Mouse (Mus musculus) megakaryocyte, adult 5-6 weeks (primary cell): ENCODE data around the gene Trappc3. TPM values are rescaled to one million over a fixed set of nuclear protein-coding genes. Genes with fewer than 3 reads are reported as not detected.

Source experiments
- ATAC-seq: 2 replicates; pipeline ENCODE4 v1.8.0; 2016; ENCODE audit warnings: mild to moderate bottlenecking, inconsistent platforms; ENCODE audit not compliant: poor library complexity, severe bottlenecking
- total RNA-seq, 2 experiments: library from RNA; stranded (forward) in 1 of 2; stranded (reverse) in 1 of 2; fragments of 153-499, 151-499 nt in 1 of 2; fragments of 221-1000, 200-1000 nt in 1 of 2; gene quantifications; 2 replicates each; pipeline versions ENCODE4 v1.2.3 to v1.2.4; 2015 to 2017

Trappc3 gene
- total RNA-seq, 2 experiments from 2014 or later = 40.9 to 58.6 TPM

GRCm38 (mm10) chr4:126309922-126310309 is 47.8 kb downstream of the Trappc3 start:
- peak; percentile 77 for ATAC-seq

GRCm38 (mm10) chr4:126310344-126310743 is 48.2 kb downstream of the Trappc3 start:
- no peak for ATAC-seq

GRCm38 (mm10) chr4:126311566-126312200 is 49.6 kb downstream of the Trappc3 start:
- no peak for ATAC-seq

- no peak for ATAC-seq
These were observed 51.1 kb downstream of the Trappc3 start for GRCm38 (mm10) chr4:126313202-126313601.

- ATAC-seq = no peak
These were observed 52.3 kb downstream of the Trappc3 start for GRCm38 (mm10) chr4:126314393-126314792.

GRCm38 (mm10) chr4:126315931-126316330 is 53.8 kb downstream of the Trappc3 start:
- ATAC-seq = no peak

GRCm38 (mm10) chr4:126316443-126317040 is 54.4 kb downstream of the Trappc3 start:
- ATAC-seq = no peak

GRCm38 (mm10) chr4:126319806-126320205 is 57.7 kb downstream of the Trappc3 start:
- no peak for ATAC-seq

GRCm38 (mm10) chr4:126321111-126321853 is 59.2 kb downstream of the Trappc3 start, which contains the start of gene Adprhl2:
Adprhl2 (minus strand) TSS chr4:126321703.
- peak; percentile 97 for ATAC-seq

GRCm38 (mm10) chr4:126321854-126322511 is 59.9 kb downstream of the Trappc3 start:
- ATAC-seq = no peak

- no peak for ATAC-seq
These were observed 60.5 kb downstream of the Trappc3 start for GRCm38 (mm10) chr4:126322646-126323045.

GRCm38 (mm10) chr4:126324861-126325260 is 62.7 kb downstream of the Trappc3 start:
- no peak for ATAC-seq

- ATAC-seq = no peak
These were observed 63.2 kb downstream of the Trappc3 start, which contains the start of gene Tekt2 for GRCm38 (mm10) chr4:126325281-126325861. Tekt2 (minus strand) TSS chr4:126325688.

Other genes with a start within 250 kb of the Trappc3 start
- gene Csf3r, start 237.8 kb upstream of the Trappc3 start, total RNA-seq (2015) = 214 and 215 TPM in 2 replicates
- 103 and 121 TPM in 2 replicates for gene Csf3r, start 237.8 kb upstream of the Trappc3 start, total RNA-seq (2017)
- gene Mrps15, start 215.4 kb upstream of the Trappc3 start, total RNA-seq (2015) = 120 and 147 TPM in 2 replicates
- 64.5 and 68.3 TPM in 2 replicates for gene Mrps15, start 215.4 kb upstream of the Trappc3 start, total RNA-seq (2017)
- 0.75 and 0.83 TPM in 2 replicates for gene Oscp1, start 203.8 kb upstream of the Trappc3 start, total RNA-seq (2015)
- gene Oscp1, start 203.8 kb upstream of the Trappc3 start, total RNA-seq (2017) = 4.0 and 5.7 TPM in 2 replicates
- gene Lsm10, start 165.7 kb upstream of the Trappc3 start, total RNA-seq (2015) = 47.3 and 54.9 TPM in 2 replicates
- gene Lsm10, start 165.7 kb upstream of the Trappc3 start, total RNA-seq (2017) = 19.3 and 21.7 TPM in 2 replicates
- gene Stk40, start 158.4 kb upstream of the Trappc3 start, total RNA-seq (2015) = 20.8 and 21.4 TPM in 2 replicates
- gene Stk40, start 158.4 kb upstream of the Trappc3 start, total RNA-seq (2017) = 22.5 and 32.8 TPM in 2 replicates
- 0.82 and 1.1 TPM in 2 replicates for gene Eva1b, start 114.6 kb upstream of the Trappc3 start, total RNA-seq (2015)
- gene Eva1b, start 114.6 kb upstream of the Trappc3 start, total RNA-seq (2017) = 0.24 and 1.3 TPM in 2 replicates
- gene Sh3d21, start 98.8 kb upstream of the Trappc3 start, total RNA-seq (2015) = not detected in 2 replicates
- gene Sh3d21, start 98.8 kb upstream of the Trappc3 start, total RNA-seq (2017) = 0.12 TPM in 1 of 2 replicates, not detected in the other
- 115 and 119 TPM in 2 replicates for gene Thrap3, start 59.6 kb upstream of the Trappc3 start, total RNA-seq (2015)
- 248 and 291 TPM in 2 replicates for gene Thrap3, start 59.6 kb upstream of the Trappc3 start, total RNA-seq (2017)
- 43.9 and 45.9 TPM in 2 replicates for gene Map7d1, start 6.0 kb upstream of the Trappc3 start, total RNA-seq (2015)
- gene Map7d1, start 6.0 kb upstream of the Trappc3 start, total RNA-seq (2017) = 60.7 and 71.3 TPM in 2 replicates
- not detected in 2 replicates for gene Col8a2, start 24.5 kb downstream of the Trappc3 start, total RNA-seq (2015)
- not detected in 2 replicates for gene Col8a2, start 24.5 kb downstream of the Trappc3 start, total RNA-seq (2017)
- gene Adprhl2, start 59.4 kb downstream of the Trappc3 start, total RNA-seq (2015) = 5.6 and 8.2 TPM in 2 replicates
- gene Adprhl2, start 59.4 kb downstream of the Trappc3 start, total RNA-seq (2017) = 10.7 and 21.7 TPM in 2 replicates
- gene Tekt2, start 63.4 kb downstream of the Trappc3 start, total RNA-seq (2015) = 0.38 TPM in 1 of 2 replicates, not detected in the other
- not detected in 2 replicates for gene Tekt2, start 63.4 kb downstream of the Trappc3 start, total RNA-seq (2017)
- 10.0 and 11.2 TPM in 2 replicates for gene Ago3, start 167.2 kb downstream of the Trappc3 start, total RNA-seq (2015)
- 6.1 and 8.4 TPM in 2 replicates for gene Ago3, start 167.2 kb downstream of the Trappc3 start, total RNA-seq (2017)
- 7.7 and 9.4 TPM in 2 replicates for gene Ago1, start 206.3 kb downstream of the Trappc3 start, total RNA-seq (2015)
- gene Ago1, start 206.3 kb downstream of the Trappc3 start, total RNA-seq (2017) = 10.7 and 11.4 TPM in 2 replicates